Mouse (Mus musculus): Measurements from ENCODE around the gene Nr1d1.

Gene Nr1d1

GRCm38 (mm10) chr11:98774582-98775347 is at the start of gene Nr1d1:
Gene Nr1d1 (minus strand): TSS chr11:98775333.
- no peak for DNase-seq (ENCODE audit: low read depth, low spot score)

GRCm38 (mm10) chr11:98820968-98821367 is 45.8 kb upstream of the Nr1d1 start:
- no peak for DNase-seq (ENCODE audit: low read depth, low spot score)

GRCm38 (mm10) chr11:98816706-98817239 is 41.6 kb upstream of the Nr1d1 start:
- DNase-seq (ENCODE audit: low read depth, low spot score) = no peak

GRCm38 (mm10) chr11:98810686-98811085 is 35.6 kb upstream of the Nr1d1 start:
- no peak for DNase-seq (ENCODE audit: low read depth, low spot score)

GRCm38 (mm10) chr11:98809457-98810290 is 34.5 kb upstream of the Nr1d1 start:
- peak; percentile 97 for DNase-seq (ENCODE audit: low read depth, low spot score)

GRCm38 (mm10) chr11:98808417-98808816 is 33.3 kb upstream of the Nr1d1 start:
- DNase-seq (ENCODE audit: low read depth, low spot score) = no peak

DNA sequence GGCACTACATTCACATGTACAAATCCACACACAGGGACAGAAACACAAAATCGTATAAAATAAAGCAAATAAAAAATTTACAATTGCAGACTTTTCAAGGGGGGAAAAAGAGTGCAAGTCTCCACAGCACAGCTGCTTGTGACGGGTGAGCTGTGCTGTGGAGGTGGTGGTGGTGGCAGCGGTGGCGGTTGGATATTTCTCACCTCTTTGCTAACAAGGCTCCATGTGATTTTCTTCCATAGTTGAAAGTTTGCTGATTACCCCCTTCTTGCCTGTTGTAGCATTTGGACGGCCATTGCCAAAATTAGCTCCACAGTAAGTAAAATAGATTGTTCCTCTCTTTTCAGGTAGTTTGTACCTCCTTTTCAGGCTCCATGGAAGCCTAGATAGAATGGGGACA is 29.5 kb upstream of the Nr1d1 start, which contains the start of gene Casc3:
Gene Casc3 (plus strand): TSS at position 301 of the 400 bp plus-strand sequence.
- no peak for DNase-seq (ENCODE audit: low read depth, low spot score)

DNA sequence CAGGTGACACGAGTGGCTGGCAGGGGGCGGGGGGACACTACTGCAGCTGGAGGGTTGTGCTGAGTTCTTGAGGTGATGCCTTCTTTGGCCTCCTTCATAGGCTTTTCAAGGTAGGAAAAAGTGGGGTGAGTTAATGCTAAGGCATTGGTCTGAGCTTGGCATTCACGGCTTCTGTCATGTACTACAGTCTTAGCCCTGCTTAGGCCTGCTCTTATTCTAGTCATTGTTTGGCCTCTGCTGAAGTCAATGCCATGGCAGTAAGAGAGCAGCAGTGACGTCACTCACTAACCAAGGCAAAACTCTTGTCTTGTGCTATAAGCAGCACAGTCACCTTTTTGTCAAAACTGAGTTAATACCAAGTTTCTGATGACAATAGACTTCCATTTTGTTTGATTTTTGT is 22.8 kb upstream of the Nr1d1 start:
- no peak for DNase-seq (ENCODE audit: low read depth, low spot score)

DNA sequence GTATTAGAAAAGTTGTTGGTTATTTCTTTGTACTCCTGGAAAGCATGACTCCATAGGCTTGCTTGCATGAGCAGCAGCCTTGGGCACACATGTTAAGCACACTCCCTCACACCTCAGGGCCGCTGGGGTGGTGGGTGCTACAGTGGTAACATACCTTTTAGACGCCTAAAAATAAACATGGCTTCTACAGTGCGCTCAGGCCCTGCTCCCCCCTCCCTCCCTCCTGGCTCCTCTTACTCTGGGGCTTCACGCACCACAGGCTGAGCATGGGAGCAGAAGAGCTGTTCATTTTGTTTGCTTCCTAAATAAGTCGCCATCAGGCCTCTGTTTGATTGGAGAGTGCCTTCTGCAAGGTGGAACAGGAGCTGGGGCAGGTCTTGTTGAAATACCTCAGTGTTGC is 22.2 kb upstream of the Nr1d1 start:
- DNase-seq (ENCODE audit: low read depth, low spot score) = no peak

- no peak for DNase-seq (ENCODE audit: low read depth, low spot score)
These were observed 21.5 kb upstream of the Nr1d1 start for GRCm38 (mm10) chr11:98796515-98797216.

DNA sequence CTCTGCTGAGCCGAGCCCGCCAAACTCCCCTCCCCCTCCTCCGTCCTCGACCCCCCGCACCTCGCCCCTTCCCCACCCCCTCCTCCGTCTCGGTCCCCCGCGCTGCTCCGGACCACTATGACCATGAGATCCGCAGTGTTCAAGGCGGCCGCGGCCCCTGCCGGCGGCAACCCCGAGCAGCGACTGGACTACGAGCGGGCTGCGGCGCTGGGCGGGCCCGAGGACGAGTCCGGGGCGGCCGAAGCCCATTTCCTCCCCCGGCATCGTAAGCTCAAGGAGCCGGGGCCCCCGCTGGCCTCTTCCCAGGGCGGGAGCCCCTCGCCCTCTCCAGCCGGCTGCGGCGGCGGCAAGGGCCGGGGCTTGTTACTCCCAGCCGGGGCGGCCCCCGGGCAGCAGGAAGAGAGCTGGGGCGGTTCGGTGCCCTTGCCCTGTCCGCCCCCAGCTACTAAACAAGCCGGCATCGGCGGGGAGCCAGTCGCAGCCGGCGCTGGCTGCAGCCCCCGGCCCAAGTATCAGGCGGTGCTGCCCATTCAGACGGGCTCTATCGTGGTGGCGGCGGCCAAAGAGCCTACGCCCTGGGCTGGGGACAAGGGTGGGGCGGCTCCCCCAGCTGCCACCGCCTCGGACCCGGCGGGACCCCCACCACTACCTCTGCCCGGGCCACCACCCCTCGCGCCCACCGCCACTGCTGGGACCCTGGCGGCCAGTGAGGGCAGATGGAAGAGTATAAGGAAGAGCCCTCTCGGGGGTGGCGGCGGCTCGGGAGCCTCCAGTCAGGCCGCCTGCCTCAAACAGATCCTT is 20.8 kb upstream of the Nr1d1 start:
- DNase-seq (ENCODE audit: low read depth, low spot score) = no peak

DNA sequence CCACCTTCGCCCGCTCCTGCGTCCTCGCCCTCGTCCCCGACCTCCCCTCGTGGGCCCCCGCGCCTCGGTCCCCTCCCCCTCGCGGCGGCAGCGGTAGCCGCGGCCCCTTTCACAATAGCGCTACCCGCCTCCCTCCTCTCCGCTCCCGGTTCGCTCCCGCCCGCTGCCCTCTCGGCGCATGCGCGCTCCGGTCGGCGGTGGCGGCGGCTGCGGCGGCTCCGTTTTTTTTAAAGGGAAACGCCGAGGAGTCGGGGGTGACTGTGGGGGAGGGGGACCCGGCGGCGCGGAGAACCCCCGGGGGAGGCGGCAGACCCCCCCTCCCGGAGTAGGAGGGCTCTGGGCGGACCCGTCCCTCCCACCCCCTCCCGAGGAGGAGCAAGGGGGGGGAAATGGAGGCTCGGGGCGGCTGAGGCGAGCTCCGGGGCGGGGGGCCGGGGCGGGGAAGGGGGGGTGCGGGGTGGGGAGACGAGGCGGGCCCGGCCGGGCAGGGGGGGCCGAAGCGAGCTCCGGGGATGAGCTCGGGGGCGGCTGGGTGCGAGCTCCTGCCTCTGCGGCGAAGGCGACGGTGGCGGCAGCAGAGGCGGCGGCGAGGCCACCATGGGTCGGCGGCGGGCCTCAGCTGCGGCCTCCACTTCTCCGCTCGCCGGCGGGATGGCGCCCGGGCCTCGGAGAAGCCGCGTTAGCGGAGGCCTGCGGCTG is 20.0 kb upstream of the Nr1d1 start, which contains the start of gene Msl1:
Gene Msl1 (plus strand): TSS at position 502 of the 699 bp plus-strand sequence.
- DNase-seq (ENCODE audit: low read depth, low spot score) = peak; percentile 79

GRCm38 (mm10) chr11:98794469-98795014 is 19.4 kb upstream of the Nr1d1 start:
- no peak for DNase-seq (ENCODE audit: low read depth, low spot score)

DNA sequence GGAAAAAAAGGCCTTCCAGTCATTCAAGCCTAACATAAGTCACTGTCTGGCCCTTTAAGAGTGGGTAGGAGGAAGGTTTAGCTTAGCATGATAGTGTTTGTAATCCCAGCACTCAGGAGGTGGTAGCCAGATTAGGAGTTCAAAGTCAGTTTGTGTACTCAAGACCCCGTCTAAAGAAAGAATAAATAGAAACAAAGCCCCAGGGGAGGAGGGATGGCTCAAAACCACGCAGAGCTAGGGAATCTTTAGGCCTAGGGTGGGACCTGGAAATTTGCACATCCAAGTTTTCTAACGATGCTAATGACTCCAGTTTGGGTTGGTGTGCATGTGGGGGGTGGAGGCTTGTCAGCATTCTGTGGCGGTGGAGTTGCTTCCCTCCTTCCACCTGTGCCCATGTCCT is 16.9 kb upstream of the Nr1d1 start:
- no peak for DNase-seq (ENCODE audit: low read depth, low spot score)

GRCm38 (mm10) chr11:98791448-98791847 is 16.3 kb upstream of the Nr1d1 start:
- no peak for DNase-seq (ENCODE audit: low read depth, low spot score)

DNA sequence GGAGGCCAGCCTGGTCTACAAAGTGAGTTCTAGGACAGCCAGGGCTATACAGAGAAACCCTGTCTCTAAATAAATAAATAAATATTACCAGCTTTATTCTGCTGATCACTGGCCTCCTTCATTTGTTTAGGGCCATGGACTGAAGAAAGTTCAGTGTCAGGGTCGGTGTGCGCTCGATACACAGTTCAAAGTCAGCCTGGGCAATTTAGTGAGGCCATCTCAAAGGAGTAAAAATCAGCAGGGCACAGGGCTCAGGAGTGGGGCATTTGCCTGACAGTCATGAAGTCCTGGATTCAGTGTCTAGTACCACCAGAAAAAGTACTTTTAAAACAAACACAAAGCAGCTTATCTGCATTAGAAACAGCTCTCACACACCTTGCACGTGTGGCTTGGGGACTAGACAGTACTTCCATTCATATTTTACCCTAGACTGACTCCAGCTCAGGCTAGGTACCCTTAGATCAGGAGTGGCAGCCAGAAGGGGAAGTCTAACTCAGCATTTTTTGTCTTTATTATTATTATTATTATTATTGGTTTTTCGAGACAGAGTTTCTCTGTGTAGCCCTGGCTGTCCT is 15.6 kb upstream of the Nr1d1 start:
- DNase-seq (ENCODE audit: low read depth, low spot score) = no peak

DNA sequence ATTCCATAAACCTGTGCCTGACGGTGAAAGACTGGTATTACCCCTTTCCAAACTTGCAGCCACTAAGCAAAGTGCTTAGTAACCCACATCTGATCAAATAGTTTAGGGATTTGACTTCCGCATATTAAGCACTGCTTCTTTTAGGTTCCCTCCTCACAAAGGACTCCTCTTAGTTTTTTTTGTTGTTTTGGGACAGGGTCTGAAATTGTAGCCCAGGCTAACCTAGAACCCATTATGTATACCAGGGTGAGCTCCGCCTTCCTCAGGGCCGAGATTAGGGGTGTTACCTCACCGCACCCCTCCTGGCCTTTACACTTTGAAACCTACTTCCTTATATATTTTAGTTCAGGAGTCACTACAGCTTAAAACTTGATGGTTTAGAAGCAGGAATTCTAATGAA is 14.7 kb upstream of the Nr1d1 start:
- DNase-seq (ENCODE audit: low read depth, low spot score) = no peak

DNA sequence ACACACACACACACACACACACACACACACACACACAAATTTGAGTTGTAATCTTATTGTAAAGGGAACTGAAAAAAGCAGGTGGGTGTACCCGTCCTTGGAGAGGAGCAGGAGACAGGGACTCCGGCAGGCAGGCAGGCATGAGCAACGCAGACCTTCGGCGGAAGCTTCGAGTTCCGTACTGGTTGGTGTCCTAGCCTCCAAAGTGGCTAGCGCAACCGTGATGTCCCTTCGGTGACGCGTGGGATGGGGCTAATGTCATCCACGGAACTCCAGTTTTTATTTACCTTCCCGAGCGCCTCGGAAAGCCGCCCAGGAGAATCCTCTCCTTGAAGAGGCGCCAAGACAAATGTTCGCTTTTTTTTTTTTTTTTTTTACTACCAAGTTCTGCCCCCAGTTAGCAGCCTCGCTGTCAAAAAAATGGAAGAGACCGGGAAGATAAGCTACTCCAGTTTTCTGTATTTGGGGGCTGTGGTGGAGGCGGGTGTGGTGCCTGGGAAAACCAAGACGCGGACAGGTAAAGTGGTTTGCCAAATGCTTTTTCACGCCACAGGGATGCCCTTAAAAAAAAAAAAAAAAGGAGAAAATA is 14.2 kb upstream of the Nr1d1 start:
- DNase-seq (ENCODE audit: low read depth, low spot score) = no peak

GRCm38 (mm10) chr11:98788550-98789218 is 13.6 kb upstream of the Nr1d1 start:
- peak; percentile 79 for DNase-seq (ENCODE audit: low read depth, low spot score)

Measured in brain, embryonic 18.5 days (tissue).